Mouse (Mus musculus): ENCODE results near the gene Slc35b2.

Slc35b2 gene

GRCm38 (mm10) chr17:45594195-45594594 lies 30.5 kb downstream of the Slc35b2 start:
- no peak for TF ChIP-seq GATA4 (IDR thresholded peaks at IDR 0.05; ENCODE audit: insufficient replicate concordance, low read length)

GRCm38 (mm10) chr17:45594881-45595735 lies 31.4 kb downstream of the Slc35b2 start:
- no peak for TF ChIP-seq GATA4 (IDR thresholded peaks at IDR 0.05; ENCODE audit: insufficient replicate concordance, low read length)

- no peak for TF ChIP-seq GATA4 (IDR thresholded peaks at IDR 0.05; ENCODE audit: insufficient replicate concordance, low read length)
These were observed 32.2 kb downstream of the Slc35b2 start for GRCm38 (mm10) chr17:45595736-45596390.

- TF ChIP-seq GATA4 (IDR thresholded peaks at IDR 0.05; ENCODE audit: insufficient replicate concordance, low read length) = no peak; the same call in 1 of the 2 replicates
These were observed 33.1 kb downstream of the Slc35b2 start for GRCm38 (mm10) chr17:45596631-45597396.

- TF ChIP-seq GATA4 (IDR thresholded peaks at IDR 0.05; ENCODE audit: insufficient replicate concordance, low read length) = no peak
These were observed 34.1 kb downstream of the Slc35b2 start for GRCm38 (mm10) chr17:45597787-45598186.

- TF ChIP-seq GATA4 (IDR thresholded peaks at IDR 0.05; ENCODE audit: insufficient replicate concordance, low read length) = peak; percentile 43; the same call in 1 of the 2 replicates
These were observed 34.7 kb downstream of the Slc35b2 start for GRCm38 (mm10) chr17:45598376-45598775.

- TF ChIP-seq GATA4 (IDR thresholded peaks at IDR 0.05; ENCODE audit: insufficient replicate concordance, low read length) = no peak
These were observed 35.2 kb downstream of the Slc35b2 start for GRCm38 (mm10) chr17:45598891-45599290.

GRCm38 (mm10) chr17:45599446-45600242 lies 36.0 kb downstream of the Slc35b2 start, which contains the start of gene Slc29a1:
TSS of gene Slc29a1 (minus strand) at chr17:45599606.
- no peak for TF ChIP-seq GATA4 (IDR thresholded peaks at IDR 0.05; ENCODE audit: insufficient replicate concordance, low read length)

- TF ChIP-seq GATA4 (IDR thresholded peaks at IDR 0.05; ENCODE audit: insufficient replicate concordance, low read length) = no peak
These were observed 36.6 kb downstream of the Slc35b2 start for GRCm38 (mm10) chr17:45600267-45600666.

- no peak for TF ChIP-seq GATA4 (IDR thresholded peaks at IDR 0.05; ENCODE audit: insufficient replicate concordance, low read length)
These were observed 37.7 kb downstream of the Slc35b2 start for GRCm38 (mm10) chr17:45601325-45601724.

GRCm38 (mm10) chr17:45601877-45602304 lies 38.2 kb downstream of the Slc35b2 start, which contains the start of gene Mymx:
TSS of gene Mymx (minus strand) at chr17:45602102.
- no peak for TF ChIP-seq GATA4 (IDR thresholded peaks at IDR 0.05; ENCODE audit: insufficient replicate concordance, low read length)

- TF ChIP-seq GATA4 (IDR thresholded peaks at IDR 0.05; ENCODE audit: insufficient replicate concordance, low read length) = no peak
These were observed 39.3 kb downstream of the Slc35b2 start for GRCm38 (mm10) chr17:45602984-45603383.

GRCm38 (mm10) chr17:45606992-45607879 lies 43.6 kb downstream of the Slc35b2 start:
- no peak for TF ChIP-seq GATA4 (IDR thresholded peaks at IDR 0.05; ENCODE audit: insufficient replicate concordance, low read length)
